Mouse (Mus musculus) heart, embryonic 12.5 days (tissue): ENCODE data around the gene Dtnb. TPM values are rescaled to one million over a fixed set of nuclear protein-coding genes. Genes with fewer than 3 reads are reported as not detected.
"Not testable (repeated sequence)": the region's sequence is repeated elsewhere in the genome, so short reads cannot be mapped to it uniquely, and the experiment has no call there.

Experiments
- ATAC-seq: fragments of 200-750 bp; cut with Nextera tagmentation; 2 replicates; pipeline ENCODE4 v1.8.0; 2017; ENCODE audit warnings: moderate TSS enrichment, moderate library complexity; ENCODE audit not compliant: insufficient number of reproducible peaks, low FRiP score
- H3K27ac ChIP-seq: fragments of 300-500 bp; sonication (generic); 2 replicates; pipeline ENCODE4 v1.5.1; 2016; ENCODE audit warnings: mild to moderate bottlenecking, moderate library complexity; ENCODE audit not compliant: poor library complexity, severe bottlenecking
- H3K27me3 ChIP-seq: fragments of 300-500 bp; sonication (generic); replicated peaks from 2 replicates; pipeline ENCODE4 v1.6.1; 2016; ENCODE audit warnings: mild to moderate bottlenecking, moderate library complexity
- H3K36me3 ChIP-seq: fragments of 300-500 bp; sonication (generic); 2 replicates; pipeline ENCODE4 v1.6.1; 2016; ENCODE audit warnings: mild to moderate bottlenecking, moderate library complexity
- H3K4me1 ChIP-seq: fragments of 300-500 bp; sonication (generic); replicated peaks from 2 replicates; pipeline ENCODE4 v1.6.1; 2016; ENCODE audit warnings: mild to moderate bottlenecking
- H3K4me2 ChIP-seq: fragments of 300-500 bp; sonication (generic); 2 replicates; pipeline ENCODE4 v1.6.1; 2016; ENCODE audit warnings: mild to moderate bottlenecking, moderate library complexity
- H3K4me3 ChIP-seq: fragments of 300-500 bp; sonication (generic); 2 replicates; pipeline ENCODE4 v1.5.1; 2016; ENCODE audit warnings: mild to moderate bottlenecking
- H3K9ac ChIP-seq: fragments of 300-500 bp; sonication (generic); 2 replicates; pipeline ENCODE4 v1.6.1; 2016; ENCODE audit warnings: mild to moderate bottlenecking, moderate library complexity
- H3K9me3 ChIP-seq: fragments of 300-500 bp; sonication (generic); replicated peaks from 2 replicates; pipeline ENCODE4 v1.6.1; 2016; ENCODE audit warnings: mild to moderate bottlenecking, moderate library complexity
- WGBS: fragments of 180-500 bp; shearing (Covaris S2); methylation state at CpG from one replicate; pipeline ENCODE4 v1.1.7; 2016; 5-methylcytosine and 5-hydroxymethylcytosine counted together
- polyA plus RNA-seq: library from polyadenylated mRNA; unstranded; fragments of >200 nt; fragmentation: Nextera tagmentation; extraction: Ambion mirVana; gene quantifications from 2 replicates; pipeline ENCODE4 v1.2.1, GENCODE M21; 2016

Gene Dtnb
- polyA plus RNA-seq = 20.5 and 22.9 TPM in 2 replicates

DNA sequence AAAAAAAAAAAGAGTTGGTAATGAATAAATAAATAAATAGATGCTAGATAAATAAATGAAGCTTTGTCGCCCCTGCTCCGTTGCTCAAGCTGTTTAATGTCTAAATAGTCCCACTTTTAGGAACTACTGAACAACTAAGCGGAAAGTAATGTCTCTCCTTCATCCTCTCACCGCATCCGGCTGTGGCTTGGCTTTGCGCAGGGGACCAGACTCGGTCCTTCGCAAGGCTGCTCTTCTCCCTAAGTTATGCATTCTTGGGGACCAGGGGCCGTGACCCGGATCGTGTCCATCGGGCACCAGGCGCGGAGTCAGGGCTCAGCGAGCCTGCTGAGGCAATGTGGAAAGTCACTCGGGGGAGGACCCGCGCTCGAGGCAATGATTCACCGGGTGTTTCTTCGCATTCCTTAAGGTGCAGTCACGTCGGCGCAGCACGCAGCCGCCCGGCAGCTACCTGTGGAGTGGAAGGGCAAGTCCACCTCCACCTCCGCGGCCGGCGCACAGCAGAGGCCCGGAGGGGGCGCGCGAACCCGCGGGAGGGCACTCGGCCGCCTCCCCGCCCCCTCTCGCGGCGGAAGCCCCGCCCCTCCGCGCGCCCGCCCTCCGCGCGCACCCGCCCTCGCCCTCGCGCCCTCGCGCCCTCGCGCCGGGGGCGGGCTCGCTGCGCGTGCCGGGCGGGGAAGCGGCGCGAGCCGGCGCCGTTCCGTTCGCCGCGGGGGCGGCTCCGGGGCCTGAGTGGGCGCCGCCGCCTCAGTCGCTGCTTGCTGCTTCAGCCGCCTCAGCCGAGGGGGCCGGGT is at the start of gene Dtnb:
Gene Dtnb, plus strand, starts transcription at position 595 of the 794 bp plus-strand sequence.
- H3K36me3 ChIP-seq = no peaks in the 10 kb centered on the region
- peak; percentile 89 for ATAC-seq

DNA sequence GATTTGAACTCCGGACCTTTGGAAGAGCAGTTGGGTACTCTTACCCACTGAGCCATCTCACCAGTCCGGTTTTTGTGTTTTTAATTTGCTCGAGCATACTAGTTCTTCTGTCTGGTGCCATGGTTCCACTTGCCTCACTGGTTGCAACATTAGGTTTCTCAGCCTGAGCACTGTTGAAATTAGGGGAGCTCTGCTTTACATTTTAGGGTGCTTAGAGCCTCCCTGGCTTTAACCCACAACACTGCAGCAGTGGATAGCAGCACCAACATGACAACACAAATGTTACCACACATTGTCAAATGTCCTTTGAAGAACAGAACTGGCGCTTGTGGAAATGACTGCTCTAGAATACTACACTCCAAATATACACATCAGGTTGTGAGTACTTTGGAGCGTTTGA is 46.6 kb upstream of the Dtnb start:
- no peak overlapping the region for H3K4me2 ChIP-seq
- H3K36me3 ChIP-seq = no peaks in the 10 kb centered on the region
- peaks cover 4% of the 10 kb centered on the region; the same call in 1 of the 2 replicates for H3K9me3 ChIP-seq
- ATAC-seq = no peak
- H3K9ac ChIP-seq = no peak overlapping the region
- no peaks in the 10 kb centered on the region for H3K27me3 ChIP-seq
- H3K4me1 ChIP-seq = no peaks in the 10 kb centered on the region
- H3K27ac ChIP-seq = no peak overlapping the region
- no peak overlapping the region for H3K4me3 ChIP-seq
- WGBS = 88% methylated on average over 5 of the region's 5 CpGs

More for the DNA sequence above, at the start of gene Dtnb:
- no peaks in the 10 kb centered on the region for H3K27me3 ChIP-seq
- H3K9ac ChIP-seq = peak within 1 kb of the TSS; percentile 97
- H3K4me3 ChIP-seq = peak within 1 kb of the TSS; percentile 94
- H3K9me3 ChIP-seq = no peaks in the 10 kb centered on the region
- peak within 1 kb of the TSS; percentile 84 for H3K27ac ChIP-seq
- 3% methylated on average over 59 of the region's 85 CpGs for WGBS
- peak within 1 kb of the TSS; percentile 89 for H3K4me2 ChIP-seq
- peaks cover 25% of the 10 kb centered on the region for H3K4me1 ChIP-seq

DNA sequence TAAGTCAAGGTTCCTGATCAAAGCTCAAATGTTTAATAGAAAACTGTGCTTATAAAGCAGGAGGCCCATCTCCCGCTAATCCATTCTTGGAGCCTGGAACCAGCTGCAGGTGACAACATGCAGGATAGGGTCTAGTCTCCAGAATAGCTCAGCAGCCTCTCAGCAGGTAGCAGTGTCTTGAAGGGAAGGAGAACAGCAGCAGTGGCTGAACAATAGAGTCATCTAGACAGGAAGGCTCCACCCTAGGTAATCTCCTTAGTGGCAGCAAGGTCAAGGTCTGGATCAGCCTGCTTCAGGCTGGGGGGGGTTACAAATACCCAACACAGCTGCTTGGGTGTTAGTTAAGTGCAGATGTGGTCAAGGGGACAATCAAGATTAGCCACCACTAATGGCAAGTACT is 36.7 kb upstream of the Dtnb start:
- H3K4me1 ChIP-seq, ATAC-seq, H3K27ac ChIP-seq, H3K27me3 ChIP-seq, H3K4me3 ChIP-seq, H3K9ac ChIP-seq, H3K36me3 ChIP-seq, H3K4me2 ChIP-seq: not testable (repeated sequence)
- 96% methylated on average over 1 of the region's 1 CpGs for WGBS
- peaks cover 13% of the 10 kb centered on the region for H3K9me3 ChIP-seq

- no peak for ATAC-seq
Observed at GRCm38 (mm10) chr12:3537616-3538015, 34.6 kb upstream of the Dtnb start.

GRCm38 (mm10) chr12:3538036-3538435 is 34.1 kb upstream of the Dtnb start:
- WGBS = 65% methylated on average over 1 of the region's 1 CpGs
- Histone ChIP-seq H3K4me1 (no peaks in the 10 kb centered on the region), H3K36me3 (no peaks in the 10 kb centered on the region), H3K4me3 (no peak overlapping the region), H3K4me2 (no peak overlapping the region), H3K27me3 (no peaks in the 10 kb centered on the region), H3K9ac (no peak overlapping the region), H3K9me3 (peaks cover 8% of the 10 kb centered on the region), H3K27ac (no peak overlapping the region)
- no peak for ATAC-seq

More at GRCm38 (mm10) chr12:3537616-3538015, 34.6 kb upstream of the Dtnb start:
- Histone ChIP-seq H3K27me3 (no peaks in the 10 kb centered on the region), H3K9me3 (peaks cover 8% of the 10 kb centered on the region), H3K9ac (no peak overlapping the region), H3K4me2 (no peak overlapping the region), H3K27ac (no peak overlapping the region), H3K36me3 (no peaks in the 10 kb centered on the region), H3K4me3 (no peak overlapping the region), H3K4me1 (no peaks in the 10 kb centered on the region)
- 64% methylated on average over 3 of the region's 3 CpGs for WGBS

DNA sequence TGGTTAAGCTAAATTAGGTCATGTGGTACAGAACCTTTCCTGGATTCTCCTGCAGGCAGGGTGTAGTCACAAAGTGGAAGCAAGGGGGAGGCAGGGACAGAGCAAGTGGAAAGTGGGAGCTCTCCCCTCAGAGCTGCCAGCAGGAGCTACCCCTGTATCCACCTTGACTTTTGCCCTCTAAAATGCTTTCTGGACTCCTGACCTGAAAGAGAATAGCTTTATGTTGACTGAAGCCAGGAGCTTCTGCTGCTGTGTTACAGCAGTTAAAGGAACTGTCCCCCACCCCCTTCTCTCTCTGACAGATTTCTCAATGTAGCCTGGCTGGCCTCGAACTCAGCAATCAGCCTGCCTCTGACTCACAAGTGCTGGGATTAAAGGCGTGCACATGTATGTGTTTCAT is 32.6 kb upstream of the Dtnb start:
- Histone ChIP-seq H3K9ac (no peak overlapping the region), H3K4me2 (no peak overlapping the region), H3K9me3 (peaks cover 8% of the 10 kb centered on the region), H3K4me1 (0 out of 2 replicates have a peak, but pooled peaks cover 1% of the 10 kb centered on the region), H3K27me3 (no peaks in the 10 kb centered on the region), H3K36me3 (no peaks in the 10 kb centered on the region), H3K4me3 (no peak overlapping the region), H3K27ac (no peak overlapping the region)
- no peak for ATAC-seq
- 58% methylated on average over 2 of the region's 2 CpGs for WGBS

DNA sequence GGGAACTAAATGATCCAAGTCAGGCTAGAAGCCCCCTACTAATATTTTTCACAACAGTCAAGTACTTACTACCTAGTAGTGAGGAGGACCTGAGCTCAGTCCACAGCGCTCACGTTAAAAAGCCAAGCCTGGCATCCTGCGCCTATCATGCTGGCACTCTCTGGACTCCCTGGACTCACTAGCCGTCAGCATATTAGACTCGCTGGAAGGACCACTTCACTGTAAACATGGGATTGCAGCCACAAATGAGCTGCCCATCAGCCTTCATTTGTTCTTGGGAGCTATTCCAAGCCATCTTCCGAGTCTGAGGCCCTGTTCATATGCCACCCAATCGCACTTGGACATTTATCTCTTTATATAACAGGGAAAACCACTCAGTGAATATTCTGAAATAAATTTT is 31.3 kb upstream of the Dtnb start:
- WGBS = 88% methylated on average over 7 of the region's 7 CpGs

GRCm38 (mm10) chr12:3545451-3545850 is 26.7 kb upstream of the Dtnb start:
- Histone ChIP-seq H3K4me3 (no peak overlapping the region), H3K9me3 (no peaks in the 10 kb centered on the region), H3K27ac (no peak overlapping the region), H3K9ac (no peak overlapping the region), H3K4me2 (no peak overlapping the region), H3K4me1 (peaks cover 23% of the 10 kb centered on the region), H3K27me3 (no peaks in the 10 kb centered on the region), H3K36me3 (no peaks in the 10 kb centered on the region)
- WGBS = 62% methylated on average over 3 of the region's 3 CpGs
- no peak for ATAC-seq

More for the DNA sequence above, 31.3 kb upstream of the Dtnb start:
- H3K27ac ChIP-seq = no peak overlapping the region
- no peaks in the 10 kb centered on the region for H3K36me3 ChIP-seq
- no peaks in the 10 kb centered on the region for H3K27me3 ChIP-seq
- 0 out of 2 replicates have a peak, but pooled peaks cover 2% of the 10 kb centered on the region for H3K4me1 ChIP-seq
- no peaks in the 10 kb centered on the region for H3K9me3 ChIP-seq
- no peak overlapping the region for H3K9ac ChIP-seq
- H3K4me2 ChIP-seq = no peak overlapping the region
- ATAC-seq = no peak
- H3K4me3 ChIP-seq = no peak overlapping the region

DNA sequence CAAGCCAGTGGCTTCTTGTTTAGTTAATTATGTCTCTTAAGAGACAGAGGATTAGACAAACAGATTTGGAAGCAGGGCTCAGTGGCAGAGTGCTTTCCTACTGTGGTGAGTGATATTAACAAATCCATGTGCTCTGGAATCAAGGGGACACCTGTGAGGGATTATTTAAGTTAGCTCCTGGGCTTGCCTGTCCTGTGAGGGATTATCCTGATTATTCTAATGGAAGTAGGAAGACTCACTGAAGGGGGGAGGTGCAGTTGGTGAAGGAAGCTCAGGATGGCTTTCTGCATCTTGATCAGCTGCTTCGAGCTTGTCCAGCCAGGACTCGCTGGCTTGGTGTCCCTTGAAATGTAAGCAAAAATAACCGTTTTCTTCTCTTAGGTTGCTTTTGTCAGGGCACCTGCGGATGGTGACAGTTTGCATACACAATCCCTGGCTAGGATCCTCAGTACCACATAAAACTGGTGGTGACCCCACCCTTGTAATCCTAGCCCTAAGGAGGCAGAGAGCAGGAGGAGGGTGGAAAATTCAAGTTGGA is 26.0 kb upstream of the Dtnb start:
- 39% methylated on average over 4 of the region's 4 CpGs for WGBS
- Histone ChIP-seq H3K27ac (no peak overlapping the region), H3K9ac (no peak overlapping the region), H3K9me3 (no peaks in the 10 kb centered on the region), H3K4me2 (no peak overlapping the region), H3K4me1 (peaks cover 23% of the 10 kb centered on the region), H3K36me3 (no peaks in the 10 kb centered on the region), H3K4me3 (no peak overlapping the region), H3K27me3 (no peaks in the 10 kb centered on the region)
- no peak for ATAC-seq

GRCm38 (mm10) chr12:3546781-3547180 is 25.4 kb upstream of the Dtnb start:
- ATAC-seq = no peak
- Histone ChIP-seq H3K4me3 (no peak overlapping the region), H3K27ac (no peak overlapping the region), H3K4me1 (peaks cover 23% of the 10 kb centered on the region), H3K27me3 (no peaks in the 10 kb centered on the region), H3K9ac (no peak overlapping the region), H3K36me3 (no peaks in the 10 kb centered on the region), H3K9me3 (no peaks in the 10 kb centered on the region), H3K4me2 (no peak overlapping the region)
- WGBS = 38% methylated on average over 6 of the region's 6 CpGs

DNA sequence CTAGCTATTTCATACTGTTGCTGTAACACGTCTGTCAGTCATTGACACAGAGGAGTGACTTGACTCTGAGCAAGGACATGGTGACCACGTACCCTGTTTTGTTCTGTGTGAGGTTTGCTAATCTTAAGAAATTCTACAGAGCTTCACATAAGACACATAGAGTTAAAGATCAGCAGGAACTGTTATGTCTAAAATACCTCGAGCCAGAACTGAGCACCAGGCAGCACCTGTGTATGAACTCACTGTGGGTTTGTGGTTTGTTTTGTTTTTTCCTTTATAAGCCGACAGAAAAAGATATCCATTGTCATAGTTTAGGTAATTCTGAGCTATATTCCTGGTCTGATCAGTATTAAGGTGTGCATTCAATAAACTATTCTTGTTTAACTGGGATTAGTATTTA is 24.7 kb upstream of the Dtnb start:
- no peak for ATAC-seq
- no peak overlapping the region for H3K9ac ChIP-seq
- 40% methylated on average over 4 of the region's 4 CpGs for WGBS
- no peak overlapping the region for H3K27ac ChIP-seq
- H3K4me2 ChIP-seq = no peak overlapping the region
- peaks cover 23% of the 10 kb centered on the region for H3K4me1 ChIP-seq
- no peak overlapping the region for H3K4me3 ChIP-seq
- H3K36me3 ChIP-seq = no peaks in the 10 kb centered on the region
- no peaks in the 10 kb centered on the region for H3K9me3 ChIP-seq
- no peaks in the 10 kb centered on the region for H3K27me3 ChIP-seq
